Mouse (Mus musculus) neutrophil, adult 5-6 weeks (primary cell): ENCODE data around the gene Celf2. TPM values are rescaled to one million over a fixed set of nuclear protein-coding genes. Genes with fewer than 3 reads are reported as not detected.

Experiments used
- ATAC-seq: fragments of 151-379, 151-347 bp; 2 replicates; pipeline ENCODE4 v1.8.0; 2017; ENCODE audit warnings: mild to moderate bottlenecking, moderate TSS enrichment; ENCODE audit not compliant: insufficient number of reproducible peaks, poor library complexity, low FRiP score, severe bottlenecking; ENCODE audit errors: extremely low read depth
- total RNA-seq: library from RNA; stranded (forward); fragments of 200-1000 nt; gene quantifications from 2 replicates; pipeline ENCODE4 v1.2.3, GENCODE M21; 2017

The Celf2 gene
- total RNA-seq, 1 experiment from 2014 or later, result 186 TPM

DNA sequence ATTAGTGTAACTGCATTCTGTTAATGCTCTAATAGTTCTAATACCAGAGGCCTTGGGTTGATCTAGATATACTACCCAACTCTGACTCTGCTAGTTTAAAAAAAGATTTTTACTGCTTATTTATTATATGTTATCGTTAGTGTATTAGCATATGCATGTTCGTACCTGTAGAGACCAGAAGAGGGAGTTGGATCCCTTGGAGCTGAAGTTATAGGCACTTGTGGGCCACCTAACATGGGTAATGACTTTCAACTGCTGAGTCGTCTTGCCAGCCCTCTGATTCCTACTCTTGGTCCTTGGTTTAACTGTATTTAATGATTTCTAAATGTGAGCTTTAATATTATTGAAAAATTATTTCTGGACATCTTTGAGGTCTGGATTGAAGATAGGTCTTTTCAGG, 948.0 kb downstream of the Celf2 start:
- no peak for ATAC-seq

DNA sequence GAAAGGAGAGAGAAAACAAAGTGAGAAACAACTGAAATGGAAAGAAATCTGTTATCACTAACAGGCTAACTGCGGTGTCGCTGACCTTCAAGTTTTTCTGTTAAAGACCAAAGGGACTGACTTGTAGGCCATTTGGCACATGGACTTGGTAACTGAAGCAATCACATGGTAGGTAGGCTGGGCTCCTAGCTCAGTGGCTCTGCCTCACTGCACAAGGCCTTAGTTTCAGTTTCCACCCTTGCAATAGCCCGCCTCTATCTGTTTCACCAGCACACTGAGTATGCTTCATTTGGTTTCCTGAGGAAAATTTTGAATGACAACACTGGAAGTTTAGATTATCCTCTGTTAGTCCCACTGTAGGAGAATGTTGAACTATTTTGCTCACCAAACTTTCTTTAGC, 948.6 kb downstream of the Celf2 start:
- ATAC-seq, result peak; percentile 70; the same call in 1 of the 2 replicates

DNA sequence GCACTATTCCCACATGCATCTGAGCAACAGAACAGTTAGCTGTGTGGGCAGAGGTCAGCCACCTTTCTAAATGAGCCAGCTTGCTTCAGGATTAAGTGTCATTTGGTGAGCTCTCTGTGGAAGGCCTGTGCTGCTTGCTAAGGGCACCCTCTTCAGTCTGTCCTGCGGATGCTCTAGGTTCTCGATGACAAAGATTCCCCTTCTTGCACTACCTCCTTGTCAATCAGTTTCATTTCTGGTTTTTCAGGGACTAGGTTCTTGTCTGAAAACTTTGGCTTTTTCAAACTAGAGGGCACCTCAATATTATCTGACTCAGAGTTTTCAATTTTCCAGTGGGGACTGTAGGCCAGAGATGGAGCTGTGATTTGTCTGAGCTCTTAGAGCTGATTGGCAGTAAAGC, 949.8 kb downstream of the Celf2 start:
- ATAC-seq, result no peak

DNA sequence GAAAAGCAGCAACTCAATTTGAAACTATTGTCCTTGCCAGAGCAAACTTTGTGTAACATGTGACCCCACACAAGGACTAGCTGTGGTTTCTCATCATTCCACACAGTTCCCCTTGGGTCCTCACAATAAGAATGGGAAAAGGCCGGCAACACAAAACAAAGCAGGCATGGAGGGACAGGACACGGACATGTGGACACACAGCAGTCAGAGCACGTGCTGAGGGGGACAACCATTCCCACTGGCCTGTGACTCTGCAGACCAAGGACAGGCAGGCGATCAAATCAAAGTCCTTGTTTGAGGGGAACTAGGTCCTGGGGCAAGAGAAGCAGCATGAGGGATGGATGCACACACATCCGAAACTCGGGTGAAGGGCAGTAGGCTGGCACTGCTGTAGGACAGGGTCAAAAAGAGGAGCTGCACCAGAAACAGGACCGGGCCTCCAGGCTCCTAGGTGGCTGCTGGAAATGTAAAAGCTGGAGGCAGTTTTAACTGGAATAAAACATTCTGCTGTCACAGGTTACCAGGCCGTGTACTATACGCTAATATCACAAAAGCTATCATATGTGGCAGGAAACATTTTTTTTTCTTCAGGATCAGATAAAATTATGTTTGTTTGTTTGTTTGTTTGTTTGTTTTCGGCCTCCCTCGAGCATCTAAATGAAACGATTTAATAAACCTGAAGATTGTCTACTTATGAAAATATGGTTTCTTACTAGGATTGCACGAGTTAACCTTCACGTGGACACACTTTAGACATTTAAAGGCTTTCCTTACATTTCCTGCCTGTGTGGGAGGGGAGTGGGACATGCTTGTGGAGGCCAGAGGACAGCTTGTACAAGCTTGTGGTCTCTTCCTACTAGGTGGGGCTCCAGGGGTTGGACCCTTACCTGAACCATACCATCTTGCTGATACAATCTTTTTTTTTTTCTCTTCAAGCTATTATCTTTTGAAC, 950.8 kb downstream of the Celf2 start:
- ATAC-seq, result no peak

DNA sequence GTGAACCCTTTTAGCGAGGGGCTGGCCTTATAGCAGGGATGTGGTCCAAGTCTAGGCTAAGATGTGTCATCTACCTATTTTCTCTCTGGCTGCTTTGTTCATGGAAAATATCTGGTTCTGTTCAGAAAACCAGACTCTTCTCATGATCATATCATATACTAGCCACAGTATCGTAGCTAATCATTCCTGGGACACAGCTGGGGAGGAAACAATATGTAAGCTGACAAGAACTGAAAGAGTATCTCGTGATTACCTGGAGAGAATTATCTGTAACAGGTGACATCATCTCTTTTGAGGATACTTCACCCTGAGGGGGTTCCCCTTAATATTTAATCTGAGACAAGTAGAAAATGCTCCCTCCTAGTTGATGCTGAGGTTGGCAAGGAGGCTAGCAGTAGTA, 951.6 kb downstream of the Celf2 start:
- ATAC-seq, result no peak

DNA sequence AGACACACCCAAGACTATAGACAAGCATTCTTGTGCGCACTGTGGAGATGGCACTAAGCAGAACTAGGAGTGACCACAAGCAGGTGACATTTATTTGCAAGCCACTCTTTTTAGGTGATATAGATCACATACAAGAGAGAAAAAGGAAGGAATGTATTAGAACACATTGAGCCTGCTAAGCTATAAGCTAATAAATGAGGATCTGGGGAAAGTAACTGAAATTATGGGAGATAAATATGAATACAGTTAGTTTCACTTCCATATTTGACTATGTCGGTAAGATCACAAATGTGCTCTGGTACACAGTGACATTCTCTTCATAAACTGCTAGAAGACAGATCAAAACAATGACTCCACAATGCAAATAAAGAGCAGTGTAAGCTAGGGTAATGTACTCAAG, 952.5 kb downstream of the Celf2 start:
- no peak for ATAC-seq

GRCm38 (mm10) chr2:6553656-6554055, 955.7 kb downstream of the Celf2 start:
- no peak for ATAC-seq

DNA sequence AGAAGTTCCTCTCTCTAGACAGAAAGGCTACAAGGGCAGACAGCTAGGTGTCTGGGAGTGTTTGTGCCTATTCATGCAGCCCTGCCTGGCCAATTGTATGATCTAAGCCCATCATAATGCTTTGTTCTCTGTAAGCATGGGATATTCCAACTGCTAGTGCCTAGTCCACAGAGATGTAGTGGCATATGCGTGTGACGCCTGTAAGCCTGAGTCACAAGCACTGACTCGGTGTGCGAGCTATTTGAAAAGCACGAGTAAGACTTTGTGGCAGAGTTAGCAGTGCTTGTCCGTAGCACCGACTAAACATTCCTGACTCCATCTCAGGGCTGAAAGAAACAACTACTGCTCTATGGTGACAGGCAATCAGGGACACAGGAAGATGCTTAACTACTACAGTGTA, 960.1 kb downstream of the Celf2 start:
- no peak for ATAC-seq

DNA sequence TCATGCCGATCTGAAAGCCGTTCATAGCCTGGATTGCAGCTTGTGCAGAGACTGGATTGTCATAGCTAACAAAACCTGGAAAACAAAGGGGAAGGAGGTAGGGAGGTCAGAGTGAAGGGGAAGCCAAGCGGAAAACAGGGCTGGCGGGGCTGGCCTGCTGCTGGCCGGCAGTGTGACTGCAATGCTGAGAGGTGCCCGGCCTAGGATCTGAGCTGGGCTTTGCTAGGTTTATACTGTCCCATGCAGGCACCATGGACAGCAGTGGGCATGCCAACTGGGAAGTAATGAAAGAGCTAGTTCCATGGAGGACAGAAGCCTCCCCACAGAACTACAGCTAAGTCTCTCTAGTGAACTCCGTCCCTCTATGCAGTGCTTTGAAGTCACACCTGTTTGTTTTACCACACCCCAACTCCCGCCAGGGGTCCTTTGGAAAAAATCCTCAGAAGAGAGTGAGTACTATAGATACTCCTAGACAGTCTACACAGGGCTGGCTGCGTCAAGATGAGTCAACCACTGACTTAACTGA, 962.2 kb downstream of the Celf2 start:
- ATAC-seq, result no peak

DNA sequence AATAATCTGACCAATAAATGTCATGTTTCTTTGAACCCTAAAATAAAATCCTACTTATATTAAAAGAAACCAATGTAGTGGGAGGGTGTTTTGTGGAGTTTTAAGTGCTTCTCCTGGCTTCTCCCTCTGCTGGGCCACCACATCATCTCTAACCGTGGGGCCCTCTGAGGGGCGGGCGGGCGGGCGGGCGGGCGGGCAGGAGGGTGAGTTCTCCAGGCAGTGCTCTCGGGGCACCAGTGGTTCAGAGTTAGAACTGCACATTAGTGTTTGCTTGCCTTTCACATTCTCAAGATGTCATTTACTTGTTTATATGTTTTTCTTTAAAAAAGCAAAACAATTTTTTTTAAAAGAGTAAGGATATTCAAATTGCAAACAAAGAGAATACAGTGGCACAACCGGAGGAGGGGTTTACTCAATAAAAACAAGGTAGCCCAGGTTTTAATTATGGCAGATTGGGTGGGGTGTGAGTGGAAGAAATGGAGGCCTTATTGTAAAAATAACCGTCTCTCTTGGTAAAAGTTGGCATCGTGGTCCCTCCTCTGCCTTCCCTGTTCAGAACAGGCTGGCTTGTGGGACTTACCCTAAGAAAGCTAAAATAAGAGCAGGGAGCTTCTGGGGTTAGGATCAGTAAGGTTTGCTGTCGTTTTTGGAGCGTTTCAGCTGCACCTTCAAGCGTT, 962.8 kb downstream of the Celf2 start:
- no peak for ATAC-seq

DNA sequence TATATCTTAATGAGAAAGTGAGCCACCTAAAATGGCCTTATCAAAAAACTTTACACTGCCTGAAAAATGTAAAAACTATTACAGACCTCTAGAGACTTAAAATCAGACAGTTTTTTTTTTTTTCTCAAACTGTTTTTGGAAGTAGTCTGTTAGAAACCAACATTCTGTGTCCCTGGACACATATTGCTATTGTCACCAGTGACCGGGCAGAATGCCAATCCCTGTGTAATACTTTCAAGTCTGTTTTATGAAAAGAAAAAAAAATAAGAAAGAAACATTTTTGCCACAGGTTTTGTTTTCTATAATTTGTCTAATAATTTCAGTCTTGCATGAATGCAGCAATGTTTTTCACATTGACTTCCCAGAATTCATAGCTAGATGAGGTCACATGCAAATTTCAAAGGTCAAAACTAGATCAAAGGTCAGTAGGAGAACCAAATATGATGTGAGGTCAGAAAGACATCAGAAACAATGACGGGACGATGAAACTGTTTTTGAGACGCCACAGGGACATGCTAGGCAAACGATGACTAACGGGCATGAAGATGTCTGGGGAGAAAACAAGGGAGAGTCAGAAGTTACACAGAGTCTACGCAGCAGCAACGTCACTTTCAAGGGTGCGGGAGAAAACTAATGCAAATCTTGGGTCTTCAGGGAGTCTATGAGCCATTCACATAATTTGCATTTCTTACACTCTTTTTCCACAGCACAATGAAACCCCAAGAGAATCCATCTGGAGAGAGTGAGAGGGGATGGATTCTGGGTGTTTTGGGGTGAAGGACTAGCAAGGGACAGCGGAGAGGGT, 964.0 kb downstream of the Celf2 start:
- ATAC-seq, result peak; percentile 53; the same call in 1 of the 2 replicates

- ATAC-seq, result no peak
Measured at GRCm38 (mm10) chr2:6543650-6544049, 965.7 kb downstream of the Celf2 start.

GRCm38 (mm10) chr2:6542556-6543180, 966.7 kb downstream of the Celf2 start:
- ATAC-seq, result no peak

GRCm38 (mm10) chr2:6540825-6541224, 968.5 kb downstream of the Celf2 start:
- ATAC-seq, result no peak

- ATAC-seq, result no peak
Measured at GRCm38 (mm10) chr2:6540092-6540491, 969.3 kb downstream of the Celf2 start.

GRCm38 (mm10) chr2:6538500-6538899, 970.9 kb downstream of the Celf2 start:
- ATAC-seq, result no peak

DNA sequence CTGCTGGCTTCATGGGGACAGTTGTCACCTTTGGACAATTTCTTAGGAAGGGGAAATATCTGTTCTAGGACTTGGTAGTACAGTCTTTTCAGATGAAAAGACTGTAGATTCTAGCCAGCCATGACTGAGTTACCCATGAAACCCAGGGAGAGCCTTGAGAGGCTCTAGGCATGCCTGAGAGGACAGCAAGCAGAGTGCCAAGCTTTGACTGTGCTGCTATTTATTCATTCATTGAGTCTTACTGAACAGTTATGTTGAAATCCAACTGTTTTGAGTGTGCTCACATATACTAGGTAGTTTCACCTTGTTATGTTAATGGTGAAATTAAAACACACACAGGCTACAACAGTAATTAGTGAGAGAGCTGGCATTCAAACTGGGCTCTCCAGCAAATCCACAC, 971.3 kb downstream of the Celf2 start:
- ATAC-seq, result no peak

- ATAC-seq, result no peak
Measured at GRCm38 (mm10) chr2:6537326-6537725, 972.0 kb downstream of the Celf2 start.

- ATAC-seq, result no peak
Measured at GRCm38 (mm10) chr2:6536372-6536771, 973.0 kb downstream of the Celf2 start.
